Mouse (Mus musculus): Measurements from ENCODE around the gene Cdk6. TPM values are rescaled to one million over a fixed set of nuclear protein-coding genes. Genes with fewer than 3 reads are reported as not detected.
"Not testable (repeated sequence)": the region's sequence is repeated elsewhere in the genome, so short reads cannot be mapped to it uniquely, and the experiment has no call there.

The Cdk6 gene
- polyA plus RNA-seq, 1 experiment from 2014 or later, result 34.0 TPM

DNA sequence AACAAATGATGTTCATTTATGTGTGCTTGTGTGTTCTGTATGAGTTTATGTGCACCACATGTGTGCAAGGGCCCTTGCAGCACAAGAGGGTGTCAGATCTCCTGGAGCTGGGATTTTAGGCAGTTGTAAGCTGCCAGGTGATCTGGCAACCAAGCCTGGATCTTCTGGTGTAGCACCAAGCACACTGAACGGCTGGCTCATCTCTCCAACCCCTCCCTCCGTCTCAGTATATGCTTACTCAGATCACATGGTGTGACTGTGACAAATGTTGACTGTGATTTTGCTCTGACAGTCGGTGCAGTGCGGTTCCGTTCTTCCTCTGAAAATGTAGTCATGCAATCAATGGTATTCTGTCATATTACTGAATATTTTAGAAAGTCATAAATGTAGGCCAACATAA is 45.9 kb downstream of the Cdk6 start:
- Histone ChIP-seq H3K4me1 (peaks cover 22% of the 10 kb centered on the region), H3K27ac (no peak overlapping the region), H3K9me3 (replicated peaks) (no peaks in the 10 kb centered on the region), H3K36me3 (peaks cover 15% of the 10 kb centered on the region), H3K4me3 (no peak overlapping the region), H3K27me3 (ENCODE audit: low read depth, poor library complexity, severe bottlenecking) (no peaks in the 10 kb centered on the region)
- WGBS, result 69% methylated on average over 5 of the region's 5 CpGs
- no peak for DNase-seq (ENCODE audit: low spot score)

DNA sequence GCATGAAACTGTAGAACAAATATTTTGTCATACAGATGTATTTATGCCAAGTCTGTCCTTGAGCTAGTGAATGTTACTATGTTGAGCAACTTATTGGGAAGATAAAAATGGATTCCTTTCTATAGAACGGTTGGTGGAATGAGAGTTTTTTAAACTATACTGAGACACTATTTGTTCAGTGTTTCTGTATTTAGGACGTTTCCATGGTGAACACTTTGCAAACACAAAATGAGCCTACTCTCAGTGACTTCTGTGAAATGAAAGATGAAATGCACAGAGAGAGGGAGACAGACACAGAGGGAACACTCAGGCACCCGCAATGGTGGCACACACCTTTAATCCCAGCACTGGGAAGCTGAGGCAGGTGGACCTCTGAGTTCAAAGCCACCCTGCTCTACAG is 51.6 kb downstream of the Cdk6 start:
- DNase-seq (ENCODE audit: low spot score), result no peak
- H3K36me3 ChIP-seq, result peaks cover 30% of the 10 kb centered on the region

GRCm38 (mm10) chr5:3394145-3394544 is 52.9 kb downstream of the Cdk6 start:
- WGBS, result 86% methylated on average over 7 of the region's 7 CpGs
- H3K36me3 ChIP-seq, result peaks cover 30% of the 10 kb centered on the region
- DNase-seq (ENCODE audit: low spot score), result no peak
- H3K4me1 ChIP-seq, result peaks cover 15% of the 10 kb centered on the region
- H3K9me3 ChIP-seq (replicated peaks), result no peaks in the 10 kb centered on the region
- H3K27ac ChIP-seq, result no peak overlapping the region
- H3K27me3 ChIP-seq (ENCODE audit: low read depth, poor library complexity, severe bottlenecking), result no peaks in the 10 kb centered on the region
- no peak overlapping the region for H3K4me3 ChIP-seq

More for the DNA sequence above, 51.6 kb downstream of the Cdk6 start:
- 92% methylated on average over 3 of the region's 3 CpGs for WGBS
- Histone ChIP-seq H3K27me3 (ENCODE audit: low read depth, poor library complexity, severe bottlenecking) (no peaks in the 10 kb centered on the region), H3K27ac (no peak overlapping the region), H3K9me3 (replicated peaks) (no peaks in the 10 kb centered on the region), H3K4me3 (no peak overlapping the region), H3K4me1 (peaks cover 7% of the 10 kb centered on the region; the same call in 1 of the 2 replicates)

DNA sequence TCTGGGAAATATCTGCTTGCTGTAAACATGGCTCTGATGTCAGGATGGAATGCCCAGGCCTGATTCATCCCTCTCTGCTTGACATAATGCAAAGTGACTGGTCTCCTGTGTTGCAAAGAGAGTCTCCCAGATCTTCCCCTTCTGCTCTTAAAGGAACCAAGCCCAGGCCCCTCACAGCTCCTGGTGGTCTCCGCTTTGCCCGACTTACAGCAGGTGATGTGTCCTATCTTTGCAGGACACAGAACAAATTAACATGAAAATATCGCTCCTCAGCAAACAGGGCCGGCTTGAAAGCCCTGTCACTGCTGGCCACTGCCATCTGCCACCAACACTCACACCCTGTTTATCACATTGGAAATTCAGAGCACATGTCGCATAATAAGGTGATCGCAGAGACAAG is 53.7 kb downstream of the Cdk6 start:
- no peaks in the 10 kb centered on the region for H3K27me3 ChIP-seq (ENCODE audit: low read depth, poor library complexity, severe bottlenecking)
- no peak for DNase-seq (ENCODE audit: low spot score)
- H3K36me3 ChIP-seq, result peaks cover 30% of the 10 kb centered on the region
- H3K4me3 ChIP-seq, result no peak overlapping the region
- WGBS, result 68% methylated on average over 6 of the region's 6 CpGs
- no peak overlapping the region for H3K27ac ChIP-seq
- H3K4me1 ChIP-seq, result peaks cover 23% of the 10 kb centered on the region
- H3K9me3 ChIP-seq (replicated peaks), result no peaks in the 10 kb centered on the region

- no peaks in the 10 kb centered on the region for H3K9me3 ChIP-seq (replicated peaks)
- H3K27ac ChIP-seq, result no peak overlapping the region
- WGBS, result 92% methylated on average over 6 of the region's 6 CpGs
- peaks cover 28% of the 10 kb centered on the region for H3K4me1 ChIP-seq
- DNase-seq (ENCODE audit: low spot score), result no peak
- H3K27me3 ChIP-seq (ENCODE audit: low read depth, poor library complexity, severe bottlenecking), result no peaks in the 10 kb centered on the region
- peaks cover 24% of the 10 kb centered on the region for H3K36me3 ChIP-seq
- H3K4me3 ChIP-seq, result no peak overlapping the region
Observed at GRCm38 (mm10) chr5:3396214-3396613, 54.9 kb downstream of the Cdk6 start.

DNA sequence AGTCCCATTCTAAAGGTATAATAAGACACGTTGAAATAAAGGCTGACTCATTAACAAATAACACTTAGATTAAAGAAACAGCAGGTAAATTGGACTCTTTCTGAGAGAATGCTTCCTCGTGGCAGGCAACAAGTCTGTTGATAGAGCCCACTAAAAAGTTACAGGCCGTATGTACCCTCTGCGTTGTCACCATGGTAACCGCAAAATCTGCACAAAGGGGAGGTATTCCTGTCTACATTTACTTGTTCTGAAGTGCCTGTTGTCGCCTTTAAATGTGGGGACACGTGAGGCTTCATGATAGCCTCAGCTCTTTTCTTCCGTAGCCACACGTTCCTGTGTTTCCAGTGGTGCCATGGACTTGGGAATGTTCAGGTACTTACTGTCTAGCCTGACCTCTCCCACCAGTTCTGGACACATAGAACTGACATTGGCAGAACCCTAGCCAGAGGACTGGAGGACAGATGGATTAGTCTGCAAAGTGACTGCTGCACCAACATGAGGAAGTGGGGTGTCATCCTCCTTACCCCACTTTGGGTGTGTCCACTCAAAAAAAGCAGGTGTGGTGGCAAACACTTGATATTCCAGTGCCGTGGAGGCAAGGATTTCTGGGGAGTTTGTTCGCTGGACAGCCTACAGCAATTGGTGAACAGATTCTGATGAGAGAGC is 55.8 kb downstream of the Cdk6 start:
- Histone ChIP-seq H3K9me3 (replicated peaks) (no peaks in the 10 kb centered on the region), H3K27me3 (ENCODE audit: low read depth, poor library complexity, severe bottlenecking) (no peaks in the 10 kb centered on the region), H3K36me3 (peaks cover 16% of the 10 kb centered on the region), H3K4me1 (peaks cover 28% of the 10 kb centered on the region), H3K4me3 (no peak overlapping the region), H3K27ac (0 out of 2 replicates have a peak overlapping the region, but pooled peaks have one; percentile 34)
- no peak for DNase-seq (ENCODE audit: low spot score)
- WGBS, result 91% methylated on average over 11 of the region's 11 CpGs

- Histone ChIP-seq H3K36me3 (peaks cover 8% of the 10 kb centered on the region), H3K9me3 (replicated peaks) (no peaks in the 10 kb centered on the region), H3K4me3 (no peak overlapping the region), H3K27ac (peak overlapping the region; percentile 78), H3K27me3 (ENCODE audit: low read depth, poor library complexity, severe bottlenecking) (no peaks in the 10 kb centered on the region), H3K4me1 (peaks cover 40% of the 10 kb centered on the region)
- 25% methylated on average over 7 of the region's 7 CpGs for WGBS
- DNase-seq (ENCODE audit: low spot score), result no peak
Observed at GRCm38 (mm10) chr5:3399784-3400494, 58.7 kb downstream of the Cdk6 start.

DNA sequence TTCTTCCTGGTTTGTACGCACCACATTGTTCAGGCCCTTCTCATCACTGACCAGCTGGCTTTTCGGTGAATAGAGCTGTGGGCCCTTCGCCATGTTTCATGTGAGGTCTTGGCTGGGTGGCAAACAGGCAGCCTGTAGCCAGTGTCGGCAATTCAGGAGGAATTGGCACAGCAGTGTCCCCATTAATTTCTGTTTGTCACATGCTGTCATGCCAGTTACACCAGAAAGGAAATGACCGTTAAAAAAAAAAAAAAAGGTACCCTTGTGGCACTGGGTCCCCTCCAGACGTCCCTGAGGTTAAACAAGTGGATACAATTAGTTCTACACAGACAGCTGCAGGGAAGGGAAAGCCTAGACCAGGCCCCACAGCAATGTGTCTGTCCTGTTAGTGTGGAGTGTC is 63.8 kb downstream of the Cdk6 start:
- no peaks in the 10 kb centered on the region for H3K27me3 ChIP-seq (ENCODE audit: low read depth, poor library complexity, severe bottlenecking)
- WGBS, result 36% methylated on average over 6 of the region's 6 CpGs
- DNase-seq (ENCODE audit: low spot score), result peak; percentile 49
- H3K4me3 ChIP-seq, result no peak overlapping the region
- H3K9me3 ChIP-seq (replicated peaks), result no peaks in the 10 kb centered on the region
- H3K27ac ChIP-seq, result peak overlapping the region; percentile 36; the same call in 1 of the 2 replicates
- H3K36me3 ChIP-seq, result no peaks in the 10 kb centered on the region
- peaks cover 38% of the 10 kb centered on the region for H3K4me1 ChIP-seq

GRCm38 (mm10) chr5:3405503-3405902 is 64.2 kb downstream of the Cdk6 start:
- Histone ChIP-seq H3K4me3 (no peak overlapping the region), H3K9me3 (replicated peaks) (no peaks in the 10 kb centered on the region), H3K36me3 (no peaks in the 10 kb centered on the region), H3K27ac (no peak overlapping the region), H3K27me3 (ENCODE audit: low read depth, poor library complexity, severe bottlenecking) (no peaks in the 10 kb centered on the region), H3K4me1 (peaks cover 34% of the 10 kb centered on the region)
- WGBS, result 23% methylated on average over 6 of the region's 6 CpGs
- DNase-seq (ENCODE audit: low spot score), result no peak

DNA sequence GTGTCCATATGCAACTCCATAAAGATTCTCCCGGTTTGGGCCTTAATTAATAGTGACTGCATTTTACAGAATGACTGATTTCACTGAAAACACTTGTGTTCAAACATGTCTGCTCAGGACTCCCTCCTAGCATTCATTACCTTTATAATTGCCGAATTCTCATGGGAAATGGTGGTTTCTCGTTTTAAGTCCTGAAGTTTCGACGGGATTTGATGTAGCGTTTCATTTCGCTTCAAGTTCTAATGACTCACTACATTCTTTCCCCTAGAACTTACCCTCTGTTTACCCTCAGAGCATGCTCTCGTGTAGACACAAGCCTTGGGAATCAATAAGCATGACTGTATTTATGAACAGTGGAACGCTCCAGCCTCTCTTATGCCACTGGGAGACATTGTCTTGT is 66.6 kb downstream of the Cdk6 start:
- 89% methylated on average over 9 of the region's 9 CpGs for WGBS
- H3K36me3 ChIP-seq, result 0 out of 2 replicates have a peak, but pooled peaks cover under 1% of the 10 kb centered on the region
- H3K9me3 ChIP-seq (replicated peaks), result no peaks in the 10 kb centered on the region
- no peak overlapping the region for H3K4me3 ChIP-seq
- H3K27me3 ChIP-seq (ENCODE audit: low read depth, poor library complexity, severe bottlenecking), result no peaks in the 10 kb centered on the region
- no peak overlapping the region for H3K27ac ChIP-seq
- no peak for DNase-seq (ENCODE audit: low spot score)
- H3K4me1 ChIP-seq, result peaks cover 33% of the 10 kb centered on the region

DNA sequence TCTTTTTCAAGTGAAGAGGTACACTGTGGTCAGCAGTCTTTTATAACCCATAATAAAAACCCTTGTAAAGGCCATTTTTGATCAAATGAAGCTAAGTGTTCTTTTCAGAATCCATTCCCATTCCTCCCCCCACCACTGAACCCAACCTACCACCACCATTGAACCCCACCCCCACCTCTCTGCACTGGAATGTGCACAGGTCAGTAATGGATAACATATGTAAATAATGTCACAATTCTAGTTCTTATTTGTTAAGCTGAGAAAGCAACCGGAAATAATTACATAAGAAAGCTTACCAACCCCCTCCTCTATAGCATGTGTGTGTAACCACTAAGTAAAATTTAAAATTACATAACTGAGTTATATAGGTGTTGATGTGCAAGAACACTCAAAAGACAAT is 76.9 kb downstream of the Cdk6 start:
- not testable (repeated sequence) for H3K9me3 ChIP-seq (replicated peaks); H3K4me3 ChIP-seq; DNase-seq (ENCODE audit: low spot score); H3K27ac ChIP-seq; H3K36me3 ChIP-seq; H3K27me3 ChIP-seq (ENCODE audit: low read depth, poor library complexity, severe bottlenecking)
- WGBS, result 56% methylated on average over 1 of the region's 1 CpGs
- peaks cover 13% of the 10 kb centered on the region for H3K4me1 ChIP-seq

DNA sequence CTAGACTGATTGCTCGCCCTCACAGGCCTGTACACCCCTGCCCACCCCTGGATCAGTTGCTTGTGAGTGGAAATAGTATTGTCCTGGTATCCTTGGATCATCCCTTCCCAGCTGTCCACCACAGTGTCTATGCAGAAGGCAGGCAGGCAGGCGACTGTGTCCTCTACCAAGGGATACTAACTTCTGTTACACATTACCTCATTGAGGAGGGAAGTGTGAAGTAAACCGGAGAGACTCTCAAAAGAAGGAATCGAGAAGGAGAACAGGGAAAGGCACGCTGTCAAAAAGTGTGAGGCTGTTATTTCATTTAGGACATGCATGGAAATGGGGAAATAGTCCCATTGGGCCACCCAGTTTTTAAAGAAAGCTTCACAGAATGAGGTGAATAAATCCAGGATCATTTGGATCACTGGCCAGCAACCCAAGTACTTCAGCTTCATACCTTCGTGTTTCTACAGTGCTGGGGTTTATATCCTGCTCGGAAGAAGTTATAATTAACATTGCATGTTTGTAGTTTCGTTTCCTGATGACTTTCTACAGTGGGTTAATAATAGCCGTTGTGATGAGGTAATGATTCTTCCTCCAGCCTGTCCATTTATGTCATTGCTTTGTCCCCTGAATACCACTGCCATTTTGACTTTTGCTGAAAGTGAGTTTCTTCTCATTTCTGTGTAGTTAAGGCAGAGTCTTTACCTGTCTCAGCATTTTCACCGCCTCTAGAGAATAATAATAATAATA is 79.0 kb downstream of the Cdk6 start:
- Histone ChIP-seq H3K27ac (no peak overlapping the region), H3K27me3 (ENCODE audit: low read depth, poor library complexity, severe bottlenecking) (no peaks in the 10 kb centered on the region), H3K9me3 (replicated peaks) (no peaks in the 10 kb centered on the region), H3K4me3 (no peak overlapping the region), H3K4me1 (peaks cover 13% of the 10 kb centered on the region), H3K36me3 (no peaks in the 10 kb centered on the region)
- 85% methylated on average over 10 of the region's 10 CpGs for WGBS
- DNase-seq (ENCODE audit: low spot score), result no peak

DNA sequence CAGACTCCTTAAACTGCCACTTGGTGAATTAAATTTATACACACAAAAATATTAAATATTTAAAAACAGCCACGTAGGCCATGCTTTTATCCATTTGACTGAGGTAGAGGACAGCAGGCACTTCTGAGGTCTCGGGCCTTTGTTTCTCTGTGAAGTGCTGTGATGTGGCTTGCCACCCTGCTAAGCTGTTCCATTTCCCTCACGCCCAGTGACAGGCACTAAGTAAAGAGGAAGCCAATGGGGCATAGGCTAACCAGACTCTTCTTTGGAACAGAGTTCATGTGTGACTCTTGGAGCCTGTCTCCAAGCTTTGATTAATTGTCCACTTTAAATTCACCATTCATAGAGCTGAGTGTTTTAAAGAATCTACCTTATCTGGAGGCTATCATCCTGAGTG is 79.5 kb downstream of the Cdk6 start:
- no peak overlapping the region for H3K4me3 ChIP-seq
- no peak overlapping the region for H3K27ac ChIP-seq
- no peak for DNase-seq (ENCODE audit: low spot score)
- peaks cover 11% of the 10 kb centered on the region for H3K4me1 ChIP-seq
- no peaks in the 10 kb centered on the region for H3K9me3 ChIP-seq (replicated peaks)
- no peaks in the 10 kb centered on the region for H3K27me3 ChIP-seq (ENCODE audit: low read depth, poor library complexity, severe bottlenecking)
- H3K36me3 ChIP-seq, result no peaks in the 10 kb centered on the region
- 87% methylated on average over 3 of the region's 3 CpGs for WGBS
